Mouse (Mus musculus): ENCODE measurements around the gene Shisal1.

Shisal1 gene

DNA sequence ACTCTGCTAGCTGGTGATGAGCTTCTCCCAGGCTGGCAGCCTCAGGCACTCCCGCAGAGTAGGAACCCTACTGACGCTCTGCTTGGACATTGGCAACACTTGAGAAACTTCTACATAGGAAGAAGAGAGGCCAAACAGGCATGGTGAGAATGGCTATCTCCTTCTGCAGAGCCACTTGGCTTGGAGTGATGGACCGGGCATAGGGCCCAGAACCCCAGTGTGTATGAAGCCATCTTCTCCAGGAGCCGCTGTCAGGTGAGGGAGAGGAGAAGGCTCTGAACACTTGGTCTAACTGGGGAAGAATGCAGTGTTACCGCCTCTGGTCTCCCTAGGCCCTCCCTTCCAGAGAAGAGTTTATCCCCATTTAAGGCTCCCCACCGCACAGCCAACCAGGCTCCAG is 19.3 kb downstream of the Shisal1 start:
- in situ Hi-C loops (cut with MboI, MseI) = loop anchor here in 1 of 2 experiments (5.0 kb wide), 1 partner anchor 130 kb away; no protein-coding TSS in a partner anchor

DNA sequence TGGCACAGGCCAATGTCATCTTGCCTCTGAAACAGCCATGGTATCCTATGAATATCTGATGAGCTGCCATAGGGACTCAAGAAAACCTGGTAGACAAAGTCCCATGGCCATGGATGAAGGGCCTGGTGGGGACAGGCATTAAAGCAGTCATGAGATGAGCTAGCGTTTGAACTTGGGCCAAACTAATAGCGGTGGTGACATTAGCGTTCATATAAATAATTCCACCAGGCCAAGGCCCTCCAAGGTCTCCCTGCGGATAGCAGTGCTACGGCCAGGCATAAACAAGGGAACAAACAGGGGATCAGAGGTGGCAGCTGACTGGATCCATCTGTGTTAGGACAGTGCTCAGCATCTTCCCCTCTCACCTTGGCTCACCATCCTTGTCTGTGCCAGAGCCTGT is 21.2 kb downstream of the Shisal1 start:
- in situ Hi-C loops (cut with MboI, MseI) = loop anchor here in 1 of 2 experiments (5.0 kb wide), 1 partner anchor 128 kb away; no protein-coding TSS in a partner anchor

DNA sequence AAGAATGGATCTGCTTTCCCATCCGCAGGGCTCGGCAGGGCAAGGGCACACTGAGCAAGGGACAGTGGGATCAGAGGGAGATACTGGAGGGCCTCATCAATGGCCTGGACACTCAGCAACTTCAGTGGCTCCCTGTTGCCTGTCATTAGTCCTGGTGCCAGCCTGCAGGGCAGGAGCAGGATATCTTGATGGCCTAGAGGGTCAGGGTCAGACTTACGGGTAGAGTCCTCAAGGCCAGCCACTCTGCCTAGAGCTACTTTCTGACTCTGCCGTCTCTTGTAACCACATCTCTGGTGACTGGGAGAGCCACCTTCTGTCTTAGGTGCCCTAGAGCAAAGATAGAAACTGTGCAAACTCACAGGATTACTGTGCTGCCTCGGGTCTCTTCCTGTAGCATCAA is 23.1 kb downstream of the Shisal1 start:
- in situ Hi-C loops (cut with MboI, MseI) = no loop called here

DNA sequence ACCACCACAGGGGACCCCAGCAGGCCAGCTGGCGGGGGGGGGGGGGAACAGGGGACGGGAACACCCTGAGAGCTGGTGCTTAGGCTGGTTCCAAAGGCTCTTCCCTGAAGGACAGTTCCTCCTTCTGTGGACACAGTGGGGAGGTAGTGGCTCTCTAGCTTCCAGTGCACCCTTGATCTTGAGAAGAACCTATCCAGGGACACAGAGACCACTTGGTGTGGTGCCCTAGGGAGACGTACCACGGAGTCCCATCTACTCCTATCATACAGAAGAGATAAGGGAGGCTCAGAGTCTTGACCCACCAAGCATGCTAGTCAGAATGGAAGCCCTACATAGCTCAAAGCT is 28.7 kb downstream of the Shisal1 start:
- in situ Hi-C loops (cut with MboI, MseI) = no loop called here

DNA sequence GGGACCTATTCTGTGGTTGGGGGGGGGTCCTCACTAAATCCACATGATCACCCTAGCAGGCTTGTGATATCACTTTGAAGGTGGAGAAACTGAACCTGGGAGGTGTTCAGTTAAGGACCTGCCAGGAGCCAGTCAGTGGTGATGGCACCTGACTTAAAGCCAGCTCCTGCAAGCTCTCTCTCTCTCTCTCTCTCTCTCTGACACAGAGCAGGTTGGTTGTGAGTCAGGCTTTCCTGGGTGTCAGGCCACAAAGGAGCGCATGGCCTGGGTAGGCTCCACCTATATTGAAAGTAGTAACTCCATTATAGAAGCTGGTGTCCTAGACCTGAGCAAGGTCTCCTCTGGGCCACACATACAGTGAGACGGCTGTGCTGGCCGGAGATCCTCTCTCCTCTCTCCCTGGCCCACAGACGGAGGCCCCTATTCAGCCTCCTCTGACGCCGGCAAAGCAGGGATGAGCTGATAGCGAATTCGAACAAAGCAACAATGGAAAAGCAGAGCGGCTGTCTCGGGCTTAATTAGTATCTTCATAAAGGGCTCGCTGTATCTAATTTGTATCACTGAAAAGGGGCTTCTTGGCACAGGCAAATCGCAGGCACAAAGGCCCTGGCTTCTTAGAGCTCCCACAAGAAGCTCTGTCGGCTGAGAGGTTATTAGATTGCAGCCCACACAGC is 29.2 kb downstream of the Shisal1 start:
- in situ Hi-C loops (cut with MboI, MseI) = no loop called here

DNA sequence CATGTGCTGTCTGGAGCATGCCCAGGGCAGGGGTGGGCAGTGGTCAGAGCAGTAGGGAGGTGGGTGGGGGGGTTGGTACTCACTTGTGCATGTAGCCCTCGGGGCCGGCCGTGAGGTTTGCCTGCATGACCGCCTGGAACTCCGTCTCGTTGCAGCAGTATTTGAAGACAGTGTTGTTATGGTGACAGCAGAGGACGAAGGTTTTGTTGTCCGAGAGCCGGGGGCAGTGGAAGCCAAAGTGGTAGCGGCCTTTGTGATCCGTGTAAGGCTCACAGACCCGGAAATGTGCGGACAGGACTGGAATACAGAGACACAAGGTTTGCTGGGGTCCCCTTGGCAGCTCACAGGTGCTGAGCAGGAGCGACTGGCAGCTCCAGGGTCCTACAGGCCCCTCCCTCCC is 29.9 kb downstream of the Shisal1 start:
- in situ Hi-C loops (cut with MboI, MseI) = no loop called here

DNA sequence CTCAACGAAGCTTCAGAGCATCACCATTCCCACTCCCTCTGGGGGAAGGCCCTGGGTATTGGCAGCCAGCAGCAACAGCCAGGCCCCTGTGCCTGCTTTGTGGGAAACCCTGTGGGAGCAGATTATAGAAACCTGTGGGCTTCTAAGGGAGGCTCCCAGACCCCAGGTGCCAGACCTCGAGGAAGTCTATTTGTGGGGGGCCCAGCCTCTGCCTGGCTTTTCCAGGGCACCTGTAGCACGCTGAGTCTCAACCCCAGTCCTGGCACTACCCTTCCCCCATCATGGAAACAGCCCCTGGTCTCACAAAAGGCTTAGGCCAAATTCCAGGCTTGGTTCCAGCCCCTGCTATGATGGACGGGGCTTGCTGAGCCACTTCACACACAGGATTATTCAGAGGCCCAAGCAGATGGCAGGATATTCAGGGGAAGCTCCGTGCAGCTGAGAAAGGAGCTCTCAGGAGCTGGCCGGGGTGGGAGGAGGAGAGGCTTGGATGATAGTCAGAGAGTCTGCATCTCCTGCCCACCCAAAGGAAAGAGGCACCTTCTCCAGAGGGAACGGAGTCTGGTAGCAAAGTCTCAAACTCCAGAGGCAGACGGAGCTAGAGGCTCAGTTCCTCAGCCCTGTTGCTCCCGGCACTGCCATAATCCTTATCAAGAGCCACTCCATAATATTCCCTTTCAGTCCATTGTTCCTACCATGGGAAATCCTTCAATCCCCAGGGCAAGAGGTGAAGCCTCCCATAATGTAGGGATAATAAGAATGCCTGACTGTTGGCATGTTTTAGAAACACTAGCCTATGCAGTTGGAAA is 32.7 kb downstream of the Shisal1 start:
- in situ Hi-C loops (cut with MboI, MseI) = no loop called here

DNA sequence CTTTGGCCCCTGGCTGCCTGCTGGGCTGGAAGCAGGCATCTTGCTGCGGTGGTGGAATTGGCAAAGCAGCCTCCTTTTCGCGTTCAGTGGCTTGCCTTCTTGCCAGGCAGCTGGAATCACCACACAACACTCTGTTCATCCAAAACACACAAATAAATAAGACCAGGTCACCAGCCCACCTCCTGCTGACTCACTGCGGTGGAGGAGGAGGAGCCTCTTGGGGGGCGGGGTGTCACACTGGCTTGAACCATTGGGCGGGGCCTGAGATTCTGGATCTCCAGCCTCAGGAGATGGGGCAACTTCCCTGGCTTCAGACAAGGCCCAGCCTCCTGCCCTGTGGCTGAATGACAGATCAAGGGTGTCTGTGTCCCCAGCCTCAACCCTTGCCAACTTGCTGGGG is 34.5 kb downstream of the Shisal1 start:
- in situ Hi-C loops (cut with MboI, MseI) = no loop called here

DNA sequence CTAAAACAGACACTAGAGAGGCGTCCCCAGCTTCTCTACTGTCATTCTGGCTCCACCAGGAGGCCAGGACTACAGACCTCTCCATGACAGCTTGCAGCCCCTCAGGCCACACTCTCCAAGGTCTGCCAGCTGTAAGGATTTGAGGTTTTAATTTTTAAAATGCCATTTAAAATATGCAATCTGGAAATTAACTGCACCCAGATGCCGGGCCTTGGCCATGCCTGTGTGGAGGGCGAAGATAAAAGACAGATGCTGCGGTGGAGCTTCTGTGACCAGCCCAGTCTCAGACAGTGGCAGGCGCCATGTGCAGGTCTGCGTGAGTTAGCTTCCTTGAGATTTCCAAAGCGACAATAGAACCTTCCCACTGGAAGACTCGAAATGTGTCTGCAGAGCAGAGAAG is 36.8 kb downstream of the Shisal1 start:
- in situ Hi-C loops (cut with MboI, MseI) = no loop called here

DNA sequence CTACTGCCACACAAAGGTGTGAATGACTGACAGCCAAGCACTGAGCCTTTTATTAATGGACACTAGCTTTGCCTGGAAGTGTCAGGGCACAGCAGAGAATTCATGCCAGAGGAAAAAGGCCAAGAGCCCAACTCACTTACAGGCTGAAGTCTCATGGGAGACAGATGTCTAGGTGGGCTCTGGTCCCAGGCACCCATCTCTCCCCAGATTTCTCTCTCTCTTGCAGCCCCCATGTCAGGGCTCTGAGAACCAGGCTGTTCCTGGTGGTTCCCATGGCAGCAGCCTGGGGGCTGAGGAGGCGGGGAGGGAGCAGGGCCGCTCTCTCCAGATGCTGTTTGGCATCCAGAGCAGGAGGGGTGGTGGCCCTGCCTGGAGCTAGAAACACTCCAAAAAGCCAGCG is 38.3 kb downstream of the Shisal1 start:
- in situ Hi-C loops (cut with MboI, MseI) = no loop called here

DNA sequence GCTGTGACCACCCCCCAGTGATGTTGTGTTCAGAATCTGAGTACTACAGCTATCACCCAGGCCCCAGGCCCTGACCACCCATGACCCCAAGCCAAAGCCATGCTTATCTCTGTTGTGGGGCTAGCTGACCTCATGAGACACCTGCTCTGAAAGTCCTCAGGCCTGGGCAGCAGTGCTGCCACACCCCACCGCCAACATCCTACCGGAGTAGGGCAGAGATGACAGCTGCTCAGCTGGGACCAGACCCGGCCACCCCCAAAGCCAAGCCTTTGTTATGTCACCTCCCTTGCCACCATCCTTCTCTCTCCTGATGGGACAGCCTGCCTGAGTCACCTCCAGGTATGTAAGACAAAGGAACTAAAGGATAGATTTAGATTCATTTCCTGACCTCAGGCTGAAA is 41.1 kb downstream of the Shisal1 start:
- in situ Hi-C loops (cut with MboI, MseI) = no loop called here

DNA sequence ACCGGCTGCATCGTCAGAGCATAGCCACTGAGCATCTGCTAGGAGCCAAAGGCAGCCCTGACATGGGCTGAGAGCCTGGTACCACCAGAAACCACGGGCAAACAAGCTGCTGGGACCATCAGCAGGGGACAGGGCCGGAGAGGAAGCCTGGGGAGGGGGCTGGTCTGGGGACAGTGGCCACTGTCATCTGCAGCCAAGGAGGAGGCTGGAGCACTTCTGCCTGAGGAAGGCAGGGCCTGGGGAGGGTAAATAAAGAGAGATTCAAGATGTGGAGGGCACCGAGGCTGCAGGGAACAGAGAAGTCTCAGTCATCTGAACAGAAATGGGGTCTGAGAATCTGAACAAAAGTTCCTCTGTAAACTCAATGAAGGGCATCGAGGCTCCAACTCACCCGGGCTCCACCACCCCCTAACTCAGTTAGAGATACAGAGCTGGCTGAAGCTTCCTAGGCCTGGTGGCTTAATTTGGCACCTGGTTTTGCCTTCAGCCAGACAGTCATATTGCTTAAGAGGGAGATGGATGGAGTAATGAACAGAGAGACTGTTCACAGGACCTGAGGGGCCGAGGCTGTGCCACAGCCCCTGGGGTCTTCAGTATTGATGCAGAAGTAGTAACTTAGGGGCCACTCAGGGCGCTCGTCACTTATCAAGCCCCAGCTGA is 43.3 kb downstream of the Shisal1 start:
- in situ Hi-C loops (cut with MboI, MseI) = no loop called here

DNA sequence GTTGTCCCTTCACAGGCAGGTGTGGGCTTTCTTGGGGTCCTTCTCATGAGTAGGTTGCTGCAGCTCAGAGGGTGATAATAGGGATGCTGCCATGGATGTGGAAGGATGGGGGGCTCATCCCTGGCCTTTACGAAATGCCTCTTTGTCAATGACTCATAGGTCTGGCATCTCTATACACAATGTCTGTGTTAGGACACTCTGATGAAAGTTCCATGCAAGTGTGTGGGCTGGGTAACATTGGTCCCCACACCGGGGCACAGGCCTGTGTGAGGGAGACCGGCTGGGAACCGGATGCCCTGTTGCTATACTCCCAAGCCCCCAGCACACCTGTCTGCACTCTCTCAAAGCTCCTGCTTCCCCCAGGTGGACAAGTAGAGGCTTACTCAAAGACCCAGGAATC is 48.3 kb downstream of the Shisal1 start:
- in situ Hi-C loops (cut with MboI, MseI) = no loop called here

DNA sequence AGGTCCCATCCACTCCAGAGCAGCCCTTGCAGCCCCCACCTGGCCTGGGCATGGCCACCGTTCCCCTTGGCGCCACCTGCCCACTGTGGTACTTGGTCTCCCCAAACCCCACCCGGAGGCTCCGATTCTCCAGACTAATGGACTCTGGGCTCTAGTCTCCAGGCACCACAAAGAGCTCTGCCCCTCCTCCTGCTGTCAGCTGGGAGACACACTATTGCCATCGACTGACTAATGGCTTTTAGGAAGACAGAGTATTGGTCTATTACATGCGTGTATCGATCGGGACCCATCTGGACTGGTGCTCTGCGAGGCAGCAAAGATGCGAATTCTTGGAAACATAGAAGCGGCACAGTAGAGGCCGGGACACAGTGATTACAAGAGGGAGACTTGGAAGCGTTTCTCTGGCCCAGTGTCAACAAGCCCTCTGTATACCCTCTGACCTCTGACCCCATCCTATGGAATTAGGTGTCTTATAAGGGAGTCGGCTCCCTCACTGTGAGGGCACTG is 49.2 kb downstream of the Shisal1 start:
- in situ Hi-C loops (cut with MboI, MseI) = no loop called here

DNA sequence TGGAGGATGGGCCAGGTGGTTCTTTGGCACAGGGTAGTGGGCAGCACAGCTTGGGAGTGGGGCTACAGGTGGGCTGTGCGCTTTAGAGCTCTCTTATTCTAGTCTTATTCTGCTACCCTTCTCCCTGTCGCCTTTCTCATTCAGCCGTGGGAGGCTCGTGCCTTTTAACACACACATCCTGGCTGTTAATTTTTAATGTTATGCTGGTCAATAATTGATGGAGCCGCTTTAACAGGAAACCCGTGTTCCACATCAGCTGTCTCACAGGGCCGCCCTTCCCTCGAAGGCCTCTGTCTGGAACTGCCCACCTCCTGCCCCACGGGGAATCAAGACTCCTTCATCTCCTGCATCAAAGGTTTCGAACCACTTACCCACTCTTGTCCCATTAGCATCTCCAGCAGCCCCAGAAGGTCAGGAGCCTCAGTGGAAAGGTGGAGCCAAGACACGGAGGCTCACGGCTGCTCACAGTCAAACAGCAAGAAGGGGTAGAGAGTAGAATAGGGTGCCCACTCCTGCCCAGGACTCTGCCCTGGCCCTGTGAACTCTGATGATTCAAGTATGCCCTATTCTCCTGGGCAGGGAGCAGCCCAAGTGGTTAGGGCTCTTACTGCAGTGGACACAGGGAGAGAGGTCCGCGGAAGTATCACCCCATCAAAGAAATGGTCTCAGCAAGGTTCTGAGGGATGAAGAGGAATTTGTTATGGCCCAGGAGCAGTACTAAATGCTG is 51.4 kb downstream of the Shisal1 start:
- in situ Hi-C loops (cut with MboI, MseI) = no loop called here

DNA sequence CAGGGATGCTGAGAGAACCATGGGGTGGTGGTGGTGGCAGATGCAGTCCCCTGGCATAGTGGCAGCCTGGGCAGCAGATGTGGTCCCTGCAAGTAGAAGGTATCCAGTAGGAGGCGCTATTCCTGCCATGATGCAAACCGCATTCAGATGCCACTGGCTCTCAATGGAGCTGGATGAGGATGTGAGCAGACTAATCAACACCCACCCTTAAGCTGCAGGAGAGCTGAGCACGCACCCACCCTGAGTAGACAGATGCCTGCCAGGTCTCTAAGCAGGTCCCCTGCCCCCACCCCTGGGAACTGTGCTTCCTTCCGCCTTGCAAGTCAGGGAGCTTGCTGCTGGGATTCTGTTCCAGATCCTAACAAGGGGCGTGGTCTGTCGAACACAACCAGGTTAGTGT is 53.6 kb downstream of the Shisal1 start:
- in situ Hi-C loops (cut with MboI, MseI) = no loop called here

DNA sequence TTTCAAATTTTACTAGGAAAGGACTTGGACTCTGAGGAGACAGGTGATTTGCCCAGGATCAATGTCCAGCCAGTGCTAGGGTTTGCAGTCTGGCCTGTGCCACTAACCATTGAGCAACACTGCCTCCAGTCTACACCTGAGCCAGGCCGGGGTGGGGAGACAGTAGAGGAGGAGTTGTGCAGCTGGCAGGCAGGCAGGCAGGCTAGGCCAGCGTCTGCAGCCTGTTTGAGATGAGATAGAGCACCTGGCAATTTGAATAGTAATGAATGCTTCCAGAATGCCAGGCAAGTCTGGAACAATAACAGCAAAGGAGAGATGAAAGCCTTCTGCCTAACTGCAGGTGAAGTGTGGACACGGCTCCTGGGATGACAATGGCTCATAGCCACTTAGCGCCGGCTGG is 54.1 kb downstream of the Shisal1 start:
- in situ Hi-C loops (cut with MboI, MseI) = no loop called here

DNA sequence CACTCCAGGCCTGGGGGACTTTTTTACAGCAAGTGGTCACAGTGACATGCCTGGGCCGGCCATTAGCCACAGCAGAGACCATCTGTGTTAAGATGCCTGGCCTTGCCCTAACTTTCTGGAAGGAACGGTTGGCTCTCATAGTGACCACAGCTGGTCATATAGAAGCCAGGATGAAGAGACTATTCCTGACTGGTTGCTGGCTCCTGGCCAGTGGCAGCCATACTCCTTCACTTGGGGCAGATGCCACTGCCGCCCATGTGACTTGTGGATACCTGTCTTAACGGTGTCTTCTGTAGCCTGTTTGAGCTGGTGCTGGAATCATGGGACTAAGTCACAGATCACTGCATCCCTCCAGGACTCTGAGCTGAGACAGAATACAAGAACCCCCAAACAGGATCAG is 54.8 kb downstream of the Shisal1 start:
- in situ Hi-C loops (cut with MboI, MseI) = no loop called here

DNA sequence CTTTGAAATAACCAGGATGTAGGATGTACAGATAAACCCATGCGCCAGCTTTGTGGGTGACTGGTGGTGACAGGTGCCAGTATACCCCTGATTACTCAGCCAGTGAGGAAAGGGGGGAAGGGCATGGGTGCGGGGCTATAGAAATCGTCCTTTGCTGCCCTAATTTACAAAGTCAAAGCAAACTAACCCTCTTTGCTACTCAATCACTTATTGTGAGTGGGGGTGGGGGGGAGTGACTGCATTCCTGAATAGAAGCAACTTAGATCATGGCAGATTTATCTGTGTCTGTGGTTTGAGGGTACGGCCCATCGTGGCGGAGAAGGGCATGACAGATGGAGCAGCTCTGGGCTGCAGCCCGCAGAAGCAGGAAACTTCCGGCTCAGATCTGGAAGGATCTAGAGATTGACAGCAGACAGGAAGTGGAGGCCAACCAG is 58.2 kb downstream of the Shisal1 start:
- in situ Hi-C loops (cut with MboI, MseI) = no loop called here

DNA sequence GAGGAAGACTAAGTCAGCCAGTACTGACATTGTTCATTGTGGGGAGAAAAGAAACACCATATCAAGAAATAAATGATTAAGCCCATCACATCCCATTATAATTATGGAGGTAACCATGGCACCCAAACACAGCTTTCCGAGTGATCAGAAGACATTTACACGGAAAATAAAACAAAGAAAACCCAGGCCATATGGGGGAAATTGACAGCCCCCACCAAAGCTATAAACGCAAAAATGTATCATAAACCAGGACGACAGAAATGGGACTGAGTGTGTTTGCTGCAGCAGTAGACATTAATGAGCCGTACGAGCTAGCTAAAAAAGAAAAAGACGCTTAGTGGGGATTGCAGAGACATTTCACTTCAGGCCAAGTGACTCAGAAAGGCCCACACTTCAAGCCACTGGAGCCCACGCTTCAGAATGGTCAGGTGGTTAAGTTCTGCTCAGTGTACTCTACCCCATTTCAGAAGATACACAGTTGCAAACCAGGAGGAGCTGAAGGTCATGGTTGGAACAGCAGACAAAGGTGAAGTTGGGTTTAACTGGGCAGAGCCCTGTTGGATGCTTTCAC is 60.8 kb downstream of the Shisal1 start:
- in situ Hi-C loops (cut with MboI, MseI) = no loop called here

DNA sequence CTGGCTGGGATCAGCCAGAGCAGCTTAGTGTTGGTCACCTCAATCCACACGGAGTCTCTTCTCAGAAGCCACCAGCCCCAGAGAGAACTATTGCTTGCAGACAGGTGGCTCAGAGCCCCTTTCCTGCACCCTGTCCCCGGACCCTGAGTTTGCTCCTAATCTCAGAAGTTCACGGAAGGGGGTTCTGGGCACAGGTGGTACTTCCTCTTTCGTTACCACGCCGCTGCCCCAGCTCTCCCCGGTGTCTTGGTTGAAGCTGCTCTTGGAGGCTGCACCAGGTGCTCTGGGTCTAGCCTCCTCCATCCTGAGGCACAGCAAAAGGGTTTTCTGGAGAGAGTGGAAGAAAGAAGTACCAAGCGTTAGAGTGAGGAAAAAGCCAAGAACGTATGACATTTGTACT is 62.8 kb downstream of the Shisal1 start:
- in situ Hi-C loops (cut with MboI, MseI) = no loop called here

DNA sequence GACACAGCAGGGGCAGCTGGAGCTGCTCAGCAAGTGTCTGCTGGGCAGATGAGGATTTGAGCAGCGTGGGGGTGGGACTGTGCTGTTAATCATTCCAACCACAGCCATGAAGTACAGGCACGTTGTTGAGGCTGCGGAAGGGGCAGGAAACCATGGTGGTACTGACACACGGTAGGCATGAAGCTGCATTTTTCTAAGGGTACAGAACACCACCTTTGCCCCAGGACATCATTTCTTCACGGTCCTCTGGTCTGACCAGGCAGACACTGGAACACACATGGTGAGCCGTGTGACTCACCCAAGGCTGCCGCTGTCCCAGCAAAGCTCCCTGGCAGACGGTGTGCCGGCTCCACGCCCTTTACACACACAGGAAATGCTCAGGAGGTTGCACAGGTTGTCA is 66.7 kb downstream of the Shisal1 start:
- in situ Hi-C loops (cut with MboI, MseI) = no loop called here

Data from T-helper 17 cell (primary cell).